Mouse (Mus musculus) midbrain, embryonic 15.5 days (tissue): Measurements from ENCODE around the gene Ciz1. TPM values are rescaled to one million over a fixed set of nuclear protein-coding genes. Genes with fewer than 3 reads are reported as not detected.
A peak's percentile ranks its signal among the peaks of the same experiment; 100 is the strongest.

Experiments
- ATAC-seq: fragments of 200-750 bp; cut with Nextera tagmentation; replicated peaks from 2 replicates; pipeline ENCODE4 v1.8.0; 2017; ENCODE audit warnings: moderate TSS enrichment
- H3K27ac ChIP-seq: fragments of 300-500 bp; sonication (generic); 2 replicates; pipeline ENCODE4 v1.5.1; 2015; ENCODE audit warnings: mild to moderate bottlenecking, inconsistent platforms
- H3K27me3 ChIP-seq: fragments of 300-500 bp; sonication (generic); replicated peaks from 2 replicates; pipeline ENCODE4 v1.6.1; 2015; ENCODE audit warnings: inconsistent platforms
- H3K36me3 ChIP-seq: fragments of 300-500 bp; sonication (generic); replicated peaks from 2 replicates; pipeline ENCODE4 v1.6.1; 2015; ENCODE audit warnings: inconsistent platforms
- H3K4me1 ChIP-seq: fragments of 300-500 bp; sonication (generic); 2 replicates; pipeline ENCODE4 v1.6.1; 2015; ENCODE audit warnings: inconsistent platforms
- H3K4me2 ChIP-seq: fragments of 300-500 bp; sonication (generic); 2 replicates; pipeline ENCODE4 v1.6.1; 2015; ENCODE audit warnings: inconsistent platforms, mild to moderate bottlenecking, moderate library complexity
- H3K4me3 ChIP-seq: fragments of 300-500 bp; sonication (generic); 2 replicates; pipeline ENCODE4 v1.5.1; 2015; ENCODE audit warnings: mild to moderate bottlenecking, inconsistent platforms
- H3K9ac ChIP-seq: fragments of 300-500 bp; sonication (generic); 2 replicates; pipeline ENCODE4 v1.6.1; 2015; ENCODE audit warnings: mild to moderate bottlenecking, inconsistent platforms
- H3K9me3 ChIP-seq: fragments of 300-500 bp; sonication (generic); 2 replicates; pipeline ENCODE4 v1.6.1; 2016; ENCODE audit warnings: inconsistent platforms
- WGBS: fragments of 180-500 bp; shearing (Covaris S2); methylation state at CpG from one replicate; pipeline ENCODE4 v1.1.7; 2015; ENCODE audit warnings: mixed read lengths; 5-methylcytosine and 5-hydroxymethylcytosine counted together
- microRNA-seq: library from miRNA; unstranded; fragments of <30 nt; microRNA quantifications from one replicate; pipeline ENCODE4, GENCODE M21; 2016
- polyA plus RNA-seq: library from polyadenylated mRNA; unstranded; fragments of >200 nt; fragmentation: Nextera tagmentation; extraction: Ambion mirVana; gene quantifications from 2 replicates; pipeline ENCODE4 v1.2.1, GENCODE M21; 2015

The Ciz1 gene
- polyA plus RNA-seq, 1 experiment from 2014 or later: 64.4 TPM

- Histone ChIP-seq H3K9ac (peak overlapping the region; percentile 48), H3K27ac (peak overlapping the region; percentile 80), H3K9me3 (no peaks in the 10 kb centered on the region), H3K27me3 (no peaks in the 10 kb centered on the region), H3K4me3 (peak overlapping the region; percentile 55), H3K4me1 (peaks cover 50% of the 10 kb centered on the region), H3K4me2 (peak overlapping the region; percentile 81), H3K36me3 (no peaks in the 10 kb centered on the region)
- no peak for ATAC-seq
- WGBS: 59% methylated on average over 4 of the region's 4 CpGs
Measured at GRCm38 (mm10) chr2:32429215-32429891, 77.2 kb downstream of the Ciz1 start.

Small RNAs within 50 kb of the gene (microRNA-seq; reads per million reads assigned to microRNA genes)
- gene Gm23363: not detected
- gene Mir199b: 95.1 reads per million, percentile 54 among the genes with 10 or more reads in this experiment

Other genes with a start within 250 kb of the Ciz1 start
- 85.4 and 92.2 TPM in 2 replicates for gene Prrc2b, start 201.2 kb upstream of the Ciz1 start, polyA plus RNA-seq
- gene Pomt1, start 115.7 kb upstream of the Ciz1 start, polyA plus RNA-seq: 32.8 and 37.7 TPM in 2 replicates
- gene Uck1, start 92.2 kb upstream of the Ciz1 start, polyA plus RNA-seq: 112 and 117 TPM in 2 replicates
- gene Golga2, start 64.9 kb upstream of the Ciz1 start, polyA plus RNA-seq: 34.1 and 35.6 TPM in 2 replicates
- 404 TPM in 2 replicates for gene Swi5, start 64.3 kb upstream of the Ciz1 start, polyA plus RNA-seq
- 78.4 and 79.0 TPM in 2 replicates for gene Dnm1, start 1.0 kb downstream of the Ciz1 start, polyA plus RNA-seq
- gene 1110008P14Rik, start 29.6 kb downstream of the Ciz1 start, polyA plus RNA-seq: 116 and 117 TPM in 2 replicates
- gene Lcn2, start 35.9 kb downstream of the Ciz1 start, polyA plus RNA-seq: 0.44 and 0.83 TPM in 2 replicates
- 51.3 and 54.2 TPM in 2 replicates for gene Ptges2, start 43.6 kb downstream of the Ciz1 start, polyA plus RNA-seq
- 5.7 and 5.9 TPM in 2 replicates for gene Naif1, start 98.1 kb downstream of the Ciz1 start, polyA plus RNA-seq
- 55.3 and 60.1 TPM in 2 replicates for gene Slc25a25, start 99.1 kb downstream of the Ciz1 start, polyA plus RNA-seq
- 7.3 TPM in 2 replicates for gene Fam102a, start 183.0 kb downstream of the Ciz1 start, polyA plus RNA-seq
- 145 and 150 TPM in 2 replicates for gene Dpm2, start 218.5 kb downstream of the Ciz1 start, polyA plus RNA-seq
- 11.3 and 11.8 TPM in 2 replicates for gene Pip5kl1, start 222.5 kb downstream of the Ciz1 start, polyA plus RNA-seq
- gene 9430097D07Rik, start 223.4 kb downstream of the Ciz1 start, polyA plus RNA-seq: 0.60 and 0.86 TPM in 2 replicates
- gene St6galnac4, start 234.8 kb downstream of the Ciz1 start, polyA plus RNA-seq: 33.3 and 36.5 TPM in 2 replicates
- 24.2 and 26.9 TPM in 2 replicates for gene St6galnac6, start 247.4 kb downstream of the Ciz1 start, polyA plus RNA-seq